Mouse (Mus musculus): Measurements from ENCODE around the gene Stpg3. TPM values are rescaled to one million over a fixed set of nuclear protein-coding genes. Genes with fewer than 3 reads are reported as not detected.
"Not testable (repeated sequence)": the region's sequence is repeated elsewhere in the genome, so short reads cannot be mapped to it uniquely, and the experiment has no call there.

Gene Stpg3
- not detected for total RNA-seq (2021)
- long read RNA-seq, experiment 1 = 0 reads
- long read RNA-seq, experiment 2 = 0 reads

GRCm38 (mm10) chr2:25214444-25214843 lies at the start of gene Stpg3:
Gene Stpg3, minus strand, starts transcription at chr2:25214637.
- no peak for DNase-seq

GRCm38 (mm10) chr2:25263623-25264285 lies 49.3 kb upstream of the Stpg3 start:
- DNase-seq = no peak

- DNase-seq = peak; percentile 26 to 35
Measured at GRCm38 (mm10) chr2:25262795-25263622, 48.6 kb upstream of the Stpg3 start.

GRCm38 (mm10) chr2:25262291-25262767 lies 47.9 kb upstream of the Stpg3 start, which contains the start of gene Tprn:
Gene Tprn, plus strand, starts transcription at chr2:25262618.
- peak; percentile 94 to 98 for DNase-seq

GRCm38 (mm10) chr2:25261870-25262269 lies 47.4 kb upstream of the Stpg3 start:
- DNase-seq = no peak

GRCm38 (mm10) chr2:25258887-25259286 lies 44.5 kb upstream of the Stpg3 start:
- no peak for DNase-seq

- DNase-seq = not testable (repeated sequence)
Measured at GRCm38 (mm10) chr2:25257250-25257649, 42.8 kb upstream of the Stpg3 start.

GRCm38 (mm10) chr2:25256443-25257109 lies 42.1 kb upstream of the Stpg3 start:
- DNase-seq = peak; percentile 30 to 58

- DNase-seq = peak; percentile 91 to 95
Measured at GRCm38 (mm10) chr2:25255284-25255779, 40.9 kb upstream of the Stpg3 start, which contains the start of gene Tmem203. Gene Tmem203, plus strand, starts transcription at chr2:25255439.

GRCm38 (mm10) chr2:25252331-25252730 lies 37.9 kb upstream of the Stpg3 start:
- DNase-seq = no peak

- DNase-seq = no peak
Measured at GRCm38 (mm10) chr2:25246183-25247072, 32.0 kb upstream of the Stpg3 start, which contains the start of gene AL732309.1. Gene AL732309.1, minus strand, starts transcription at chr2:25246863.

- DNase-seq = no peak
Measured at GRCm38 (mm10) chr2:25244144-25244543, 29.7 kb upstream of the Stpg3 start.

- DNase-seq = no peak
Measured at GRCm38 (mm10) chr2:25243342-25243741, 28.9 kb upstream of the Stpg3 start.

GRCm38 (mm10) chr2:25242101-25242506 lies 27.7 kb upstream of the Stpg3 start, which contains the start of the genes Rnf208 and Cysrt1:
Gene Rnf208, plus strand, starts transcription at chr2:25242255.
Gene Cysrt1, minus strand, starts transcription at chr2:25242452.
- DNase-seq = no peak

- DNase-seq = no peak
Measured at GRCm38 (mm10) chr2:25241438-25241775, 27.0 kb upstream of the Stpg3 start.

- peak; percentile 73 for DNase-seq
Measured at GRCm38 (mm10) chr2:25240723-25241437, 26.4 kb upstream of the Stpg3 start.

- no peak for DNase-seq
Measured at GRCm38 (mm10) chr2:25240310-25240709, 25.9 kb upstream of the Stpg3 start.

- no peak for DNase-seq
Measured at GRCm38 (mm10) chr2:25239766-25240165, 25.3 kb upstream of the Stpg3 start.

- DNase-seq = no peak
Measured at GRCm38 (mm10) chr2:25238106-25238505, 23.7 kb upstream of the Stpg3 start.

- DNase-seq = no peak
Measured at GRCm38 (mm10) chr2:25237522-25237921, 23.1 kb upstream of the Stpg3 start.
